Mouse (Mus musculus) midbrain, embryonic 14.5 days (tissue): Measurements from ENCODE around the gene 1700015G11Rik. TPM values are rescaled to one million over a fixed set of nuclear protein-coding genes. Genes with fewer than 3 reads are reported as not detected.

Experiments
- ATAC-seq: fragments of 200-750 bp; cut with Nextera tagmentation; 2 replicates; pipeline ENCODE4 v1.8.0; 2017; ENCODE audit warnings: moderate number of reproducible peaks, moderate library complexity; ENCODE audit not compliant: low FRiP score, low TSS enrichment
- DNase-seq: peaks from one replicate; pipeline ENCODE4 v3.0.0-alpha.2; 2015
- H3K27ac ChIP-seq: fragments of 300-500 bp; sonication (generic); replicated peaks from 2 replicates; pipeline ENCODE4 v1.5.1; 2014; ENCODE audit warnings: mild to moderate bottlenecking, low read depth, low read length, moderate library complexity
- H3K27me3 ChIP-seq: fragments of 300-500 bp; sonication (generic); 2 replicates; pipeline ENCODE4 v1.6.1; 2014; ENCODE audit warnings: low read length, control low read depth, mixed read lengths; ENCODE audit not compliant: control insufficient read depth, insufficient read depth
- H3K36me3 ChIP-seq: fragments of 300-500 bp; sonication (generic); 2 replicates; pipeline ENCODE4 v1.6.1; 2014; ENCODE audit warnings: low read length, control low read depth; ENCODE audit not compliant: control insufficient read depth, insufficient read depth
- H3K4me1 ChIP-seq: fragments of 300-500 bp; sonication (generic); 2 replicates; pipeline ENCODE4 v1.6.1; 2014; ENCODE audit warnings: mild to moderate bottlenecking, antibody characterized with exemption, low read length, control low read depth; ENCODE audit not compliant: control insufficient read depth, insufficient read depth
- H3K4me2 ChIP-seq: fragments of 300-500 bp; sonication (generic); 2 replicates; pipeline ENCODE4 v1.6.1; 2014; ENCODE audit warnings: mild to moderate bottlenecking, low read length, moderate library complexity
- H3K4me3 ChIP-seq: fragments of 300-500 bp; sonication (generic); replicated peaks from 2 replicates; pipeline ENCODE4 v1.5.1; 2014; ENCODE audit warnings: low read depth, low read length
- H3K9ac ChIP-seq: fragments of 300-500 bp; sonication (generic); replicated peaks from 2 replicates; pipeline ENCODE4 v1.6.1; 2014; ENCODE audit warnings: mild to moderate bottlenecking, low read length, moderate library complexity
- H3K9me3 ChIP-seq: fragments of 300-500 bp; sonication (generic); 2 replicates; pipeline ENCODE4 v1.6.1; 2016; ENCODE audit warnings: low read length, control low read depth, mixed read lengths; ENCODE audit not compliant: control insufficient read depth
- WGBS: fragments of 180-500 bp; shearing (Covaris S2); extraction: QIAGEN DNeasy Blood & Tissue Kit; methylation state at CpG from one replicate; pipeline ENCODE4 v1.1.7; 2014; 5-methylcytosine and 5-hydroxymethylcytosine counted together
- polyA plus RNA-seq: library from polyadenylated mRNA; unstranded; fragments of >200 nt; fragmentation: Nextera tagmentation; extraction: Ambion mirVana; gene quantifications from 2 replicates; pipeline ENCODE4 v1.2.1, GENCODE M21; 2014

1700015G11Rik gene
- polyA plus RNA-seq, 1 experiment from 2014 or later: not detected

- H3K36me3 ChIP-seq: no peaks in the 10 kb centered on the region
- H3K9me3 ChIP-seq: no peaks in the 10 kb centered on the region
- no peak overlapping the region for H3K4me2 ChIP-seq
- 52% methylated on average over 6 of the region's 6 CpGs for WGBS
- peak overlapping the region; percentile 62; the same call in 1 of the 2 replicates for H3K27ac ChIP-seq
- ATAC-seq: no peak
- H3K27me3 ChIP-seq: no peaks in the 10 kb centered on the region
- no peak overlapping the region for H3K9ac ChIP-seq
- H3K4me3 ChIP-seq: no peak overlapping the region
- H3K4me1 ChIP-seq: 0 out of 2 replicates have a peak, but pooled peaks cover 5% of the 10 kb centered on the region
- no peak for DNase-seq
These were observed 40.3 kb downstream of the 1700015G11Rik start for GRCm38 (mm10) chr7:51975181-51975580.

GRCm38 (mm10) chr7:51973526-51973925 is 42.0 kb downstream of the 1700015G11Rik start:
- no peak overlapping the region for H3K27ac ChIP-seq
- H3K4me2 ChIP-seq: no peak overlapping the region
- no peaks in the 10 kb centered on the region for H3K36me3 ChIP-seq
- ATAC-seq (no peak), DNase-seq (no peak)
- H3K4me3 ChIP-seq: no peak overlapping the region
- H3K9ac ChIP-seq: no peak overlapping the region
- no peaks in the 10 kb centered on the region for H3K9me3 ChIP-seq
- 79% methylated on average over 2 of the region's 2 CpGs for WGBS
- 0 out of 2 replicates have a peak, but pooled peaks cover 5% of the 10 kb centered on the region for H3K4me1 ChIP-seq
- no peaks in the 10 kb centered on the region for H3K27me3 ChIP-seq

GRCm38 (mm10) chr7:51973091-51973490 is 42.4 kb downstream of the 1700015G11Rik start:
- H3K27me3 ChIP-seq: no peaks in the 10 kb centered on the region
- no peaks in the 10 kb centered on the region for H3K36me3 ChIP-seq
- no peak overlapping the region for H3K9ac ChIP-seq
- ATAC-seq (no peak), DNase-seq (no peak)
- 69% methylated on average over 5 of the region's 5 CpGs for WGBS
- H3K9me3 ChIP-seq: no peaks in the 10 kb centered on the region
- 0 out of 2 replicates have a peak overlapping the region, but pooled peaks have one; percentile 20 for H3K27ac ChIP-seq
- 0 out of 2 replicates have a peak, but pooled peaks cover 5% of the 10 kb centered on the region for H3K4me1 ChIP-seq
- H3K4me3 ChIP-seq: no peak overlapping the region
- no peak overlapping the region for H3K4me2 ChIP-seq

- 32% methylated on average over 6 of the region's 6 CpGs for WGBS
- H3K36me3 ChIP-seq: no peaks in the 10 kb centered on the region
- DNase-seq (peak; percentile 91), ATAC-seq (peak; percentile 64; the same call in 1 of the 2 replicates)
- peak overlapping the region; percentile 37; the same call in 1 of the 2 replicates for H3K27ac ChIP-seq
- H3K9me3 ChIP-seq: no peaks in the 10 kb centered on the region
- no peak overlapping the region for H3K4me3 ChIP-seq
- H3K4me2 ChIP-seq: no peak overlapping the region
- H3K27me3 ChIP-seq: no peaks in the 10 kb centered on the region
- H3K4me1 ChIP-seq: 0 out of 2 replicates have a peak, but pooled peaks cover 5% of the 10 kb centered on the region
- H3K9ac ChIP-seq: no peak overlapping the region
These were observed 43.2 kb downstream of the 1700015G11Rik start for GRCm38 (mm10) chr7:51972252-51972855.

GRCm38 (mm10) chr7:51969379-51969778 is 46.1 kb downstream of the 1700015G11Rik start:
- ATAC-seq (no peak), DNase-seq (no peak)
- H3K36me3 ChIP-seq: no peaks in the 10 kb centered on the region
- no peak overlapping the region for H3K9ac ChIP-seq
- no peaks in the 10 kb centered on the region for H3K9me3 ChIP-seq
- H3K4me1 ChIP-seq: no peaks in the 10 kb centered on the region
- no peaks in the 10 kb centered on the region for H3K27me3 ChIP-seq
- no peak overlapping the region for H3K4me2 ChIP-seq
- no peak overlapping the region for H3K27ac ChIP-seq
- no peak overlapping the region for H3K4me3 ChIP-seq

GRCm38 (mm10) chr7:51967581-51967980 is 47.9 kb downstream of the 1700015G11Rik start:
- H3K27me3 ChIP-seq: no peaks in the 10 kb centered on the region
- ATAC-seq: no peak
- no peak overlapping the region for H3K4me3 ChIP-seq
- H3K36me3 ChIP-seq: no peaks in the 10 kb centered on the region
- H3K9me3 ChIP-seq: no peaks in the 10 kb centered on the region
- H3K4me1 ChIP-seq: peaks cover 1% of the 10 kb centered on the region; the same call in 1 of the 2 replicates
- no peak for DNase-seq
- H3K4me2 ChIP-seq: no peak overlapping the region
- no peak overlapping the region for H3K27ac ChIP-seq
- H3K9ac ChIP-seq: no peak overlapping the region
- 80% methylated on average over 4 of the region's 4 CpGs for WGBS

GRCm38 (mm10) chr7:51964681-51965080 is 50.8 kb downstream of the 1700015G11Rik start:
- Histone ChIP-seq H3K27ac (no peak overlapping the region), H3K4me3 (no peak overlapping the region), H3K27me3 (no peaks in the 10 kb centered on the region), H3K9ac (no peak overlapping the region), H3K9me3 (no peaks in the 10 kb centered on the region), H3K4me2 (no peak overlapping the region), H3K4me1 (peaks cover 24% of the 10 kb centered on the region), H3K36me3 (no peaks in the 10 kb centered on the region)
- DNase-seq (no peak), ATAC-seq (no peak)
- 94% methylated on average over 7 of the region's 7 CpGs for WGBS

GRCm38 (mm10) chr7:51962219-51962952 is 53.1 kb downstream of the 1700015G11Rik start:
- H3K4me1 ChIP-seq: peaks cover 24% of the 10 kb centered on the region
- H3K27ac ChIP-seq: peak overlapping the region; percentile 69
- peak; percentile 72 for ATAC-seq
- H3K9ac ChIP-seq: no peak overlapping the region; the same call in 1 of the 2 replicates
- H3K9me3 ChIP-seq: no peaks in the 10 kb centered on the region
- H3K4me2 ChIP-seq: no peak overlapping the region
- H3K4me3 ChIP-seq: no peak overlapping the region
- H3K36me3 ChIP-seq: no peaks in the 10 kb centered on the region
- peak; percentile 66 for DNase-seq
- no peaks in the 10 kb centered on the region for H3K27me3 ChIP-seq
- WGBS: 37% methylated on average over 10 of the region's 10 CpGs
